Mouse (Mus musculus) cortical plate, adult 2 months (tissue): ENCODE measurements around the gene Ptprm. TPM values are rescaled to one million over a fixed set of nuclear protein-coding genes. Genes with fewer than 3 reads are reported as not detected.

Experiments
- H3K27ac ChIP-seq: fragments of 200-500 bp; 2 replicates; pipeline ENCODE4 v1.5.1; 2012; ENCODE audit warnings: low read length, control low read depth, inconsistent platforms; ENCODE audit not compliant: insufficient read depth
- H3K4me1 ChIP-seq: fragments of 200-500 bp; 2 replicates; pipeline ENCODE4 v1.6.1; 2011; ENCODE audit warnings: low read length; ENCODE audit not compliant: control insufficient read depth, insufficient read depth
- H3K4me3 ChIP-seq: fragments of 200-500 bp; 2 replicates; pipeline ENCODE4 v1.5.1; 2011; ENCODE audit warnings: mild to moderate bottlenecking, low read length, control low read depth; ENCODE audit not compliant: insufficient read depth
- CTCF ChIP-seq: fragments of 200-500 bp; IDR thresholded peaks from 2 replicates; pipeline ENCODE4 v1.5.1; 2011; ENCODE audit warnings: mild to moderate bottlenecking, control low read depth, low read length; ENCODE audit not compliant: insufficient read depth; ENCODE audit errors: extremely low read depth
- POLR2A ChIP-seq: fragments of 200-500 bp; IDR thresholded peaks from 2 replicates; pipeline ENCODE4 v1.6.1; 2011; ENCODE audit warnings: mild to moderate bottlenecking, low read length, control low read depth; ENCODE audit not compliant: insufficient read depth; ENCODE audit errors: extremely low read depth
- polyA plus RNA-seq: library from polyadenylated mRNA; depleted of rRNA; stranded (reverse); fragments of >200 nt; gene quantifications from 2 replicates; pipeline ENCODE4 v1.2.3, GENCODE M21; 2012

The Ptprm gene
- polyA plus RNA-seq, 1 experiment = 21.8 TPM

DNA sequence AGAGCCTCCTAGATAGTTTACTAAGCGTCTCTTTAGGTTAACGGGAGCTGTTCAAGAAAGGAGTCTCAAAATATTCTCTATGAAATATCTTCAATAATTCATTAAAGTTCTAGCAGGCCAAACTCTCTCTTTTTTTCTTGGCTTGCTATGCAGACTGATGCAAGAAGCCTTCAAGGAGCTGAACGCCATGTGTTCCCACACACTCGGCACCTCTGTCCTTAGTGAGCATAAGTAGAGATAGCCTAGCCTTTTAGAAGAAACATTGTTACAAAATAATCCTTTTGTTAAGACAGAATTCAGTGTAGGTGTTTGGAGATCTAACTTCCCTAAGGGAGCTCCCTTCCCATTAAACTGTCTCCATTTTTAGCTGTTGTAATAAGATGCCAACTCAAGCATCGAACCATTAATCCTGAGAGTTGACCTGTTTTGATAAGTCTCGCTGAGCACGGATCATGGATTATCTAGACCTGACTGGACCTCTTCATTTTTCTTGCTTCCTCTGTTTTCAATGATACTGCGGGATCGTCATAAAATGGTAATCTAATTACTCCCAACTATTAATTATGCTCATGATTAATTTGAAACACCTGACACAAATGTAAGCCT, 85.7 kb downstream of the Ptprm start:
- Histone ChIP-seq H3K4me3 (no peak overlapping the region), H3K4me1 (no peaks in the 10 kb centered on the region), H3K27ac (no peak overlapping the region)
- TF ChIP-seq CTCF (no peak), POLR2A (no peak)

DNA sequence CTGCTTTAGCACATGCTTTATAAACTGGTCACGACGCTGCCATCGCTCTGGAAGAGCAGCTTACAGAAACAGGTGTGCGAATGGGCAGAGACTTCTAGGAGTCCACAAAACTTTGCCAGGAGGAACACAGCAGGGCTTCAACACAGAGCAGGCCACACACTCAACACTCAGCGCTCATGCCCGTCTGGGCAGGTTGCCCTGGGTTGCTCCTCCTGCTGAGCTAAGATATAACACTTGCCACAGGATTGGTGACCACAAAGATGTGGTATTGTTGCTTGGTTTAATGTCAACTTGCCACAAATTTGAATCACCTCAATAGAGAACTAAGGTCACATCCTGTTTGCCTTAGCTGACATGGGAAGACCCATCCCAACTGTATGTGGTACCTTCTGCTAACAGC, 88.0 kb downstream of the Ptprm start:
- Histone ChIP-seq H3K4me3 (no peak overlapping the region), H3K27ac (no peak overlapping the region), H3K4me1 (no peaks in the 10 kb centered on the region)
- TF ChIP-seq POLR2A = no peak
- no peak for TF ChIP-seq CTCF

DNA sequence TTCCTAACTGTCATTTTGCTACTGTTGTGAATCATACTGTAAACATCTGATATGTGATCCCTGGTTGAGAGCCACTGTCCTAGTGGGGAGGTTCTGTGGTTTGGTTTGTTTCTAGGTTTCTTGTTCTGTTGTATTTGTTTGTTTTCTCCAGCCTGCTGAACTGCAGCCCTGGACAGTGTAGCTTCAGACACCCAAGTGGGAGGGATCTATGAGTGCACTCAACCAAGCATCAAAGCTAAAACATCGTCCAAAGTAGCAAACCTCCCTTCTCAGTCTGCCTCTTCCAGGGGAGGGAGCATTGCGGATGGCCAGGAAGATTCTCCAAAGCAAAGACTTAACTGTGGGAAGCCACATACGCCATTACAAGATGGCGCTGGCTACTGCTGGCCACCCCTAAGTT, 88.7 kb downstream of the Ptprm start:
- TF ChIP-seq POLR2A = no peak
- no peak for TF ChIP-seq CTCF
- Histone ChIP-seq H3K27ac (no peak overlapping the region), H3K4me3 (no peak overlapping the region), H3K4me1 (no peaks in the 10 kb centered on the region)

DNA sequence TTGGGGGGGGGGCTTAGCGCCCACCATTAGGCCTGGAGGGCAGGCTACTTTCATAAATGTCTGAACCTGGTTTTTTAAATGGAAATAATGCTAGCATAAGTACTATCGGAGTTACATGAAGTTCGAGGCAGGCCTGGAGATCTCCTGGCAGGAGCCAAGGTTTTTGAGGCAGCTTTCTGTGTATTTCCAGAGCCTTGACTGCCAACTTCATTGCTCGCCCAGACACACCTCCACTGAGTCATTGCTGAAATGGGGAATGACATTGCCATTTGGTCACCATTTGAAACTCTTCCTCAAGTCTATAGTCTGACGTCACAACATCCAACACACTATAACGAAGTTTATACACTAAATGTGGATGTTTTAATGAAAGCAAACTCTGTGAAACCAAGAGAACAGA, 89.5 kb downstream of the Ptprm start:
- no peak overlapping the region for H3K27ac ChIP-seq
- no peak overlapping the region for H3K4me3 ChIP-seq
- peaks cover 2% of the 10 kb centered on the region; the same call in 1 of the 2 replicates for H3K4me1 ChIP-seq
- TF ChIP-seq POLR2A (no peak), CTCF (no peak)

DNA sequence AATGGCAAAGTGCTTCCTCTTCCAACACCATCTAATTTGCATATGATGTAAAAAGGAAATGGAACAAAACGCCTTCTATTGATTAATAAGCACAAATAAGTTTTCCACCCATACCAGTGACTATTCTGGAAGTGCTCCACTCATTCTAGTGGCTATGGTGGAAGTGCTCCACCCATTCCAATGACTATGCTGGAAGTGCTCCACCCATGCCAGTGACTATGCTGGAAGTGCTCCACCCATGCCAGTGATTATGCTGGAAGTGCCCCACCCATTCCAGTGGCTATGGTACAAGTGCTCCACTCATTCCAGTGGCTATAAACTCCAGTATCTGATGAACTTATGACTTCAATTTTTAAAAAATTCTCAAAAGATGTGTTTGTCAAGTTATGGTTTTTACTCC, 91.2 kb downstream of the Ptprm start:
- Histone ChIP-seq H3K27ac (no peak overlapping the region), H3K4me3 (no peak overlapping the region), H3K4me1 (peaks cover 2% of the 10 kb centered on the region; the same call in 1 of the 2 replicates)
- no peak for TF ChIP-seq POLR2A
- TF ChIP-seq CTCF = no peak

DNA sequence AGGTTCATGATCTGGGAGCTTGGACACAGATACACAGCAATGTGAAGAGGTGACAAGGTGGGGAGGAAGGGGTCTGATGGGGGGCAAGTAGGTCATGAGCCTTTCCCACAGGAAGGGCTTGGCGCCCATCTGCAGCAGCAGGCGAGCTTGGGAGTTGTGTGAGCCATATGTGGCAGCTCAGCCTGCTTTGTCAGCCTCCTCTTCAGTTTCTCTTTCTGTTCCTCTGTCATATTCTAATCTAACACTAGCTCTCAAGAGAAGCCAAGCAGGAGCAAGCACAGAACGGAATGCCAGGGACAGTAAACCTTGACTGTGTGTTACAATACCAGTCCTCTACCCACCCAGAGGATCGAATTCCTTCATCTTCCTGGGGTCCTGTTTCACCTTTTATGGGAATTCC, 94.2 kb downstream of the Ptprm start:
- Histone ChIP-seq H3K4me3 (no peak overlapping the region), H3K27ac (no peak overlapping the region), H3K4me1 (peaks cover 2% of the 10 kb centered on the region; the same call in 1 of the 2 replicates)
- TF ChIP-seq POLR2A (no peak), CTCF (no peak)

DNA sequence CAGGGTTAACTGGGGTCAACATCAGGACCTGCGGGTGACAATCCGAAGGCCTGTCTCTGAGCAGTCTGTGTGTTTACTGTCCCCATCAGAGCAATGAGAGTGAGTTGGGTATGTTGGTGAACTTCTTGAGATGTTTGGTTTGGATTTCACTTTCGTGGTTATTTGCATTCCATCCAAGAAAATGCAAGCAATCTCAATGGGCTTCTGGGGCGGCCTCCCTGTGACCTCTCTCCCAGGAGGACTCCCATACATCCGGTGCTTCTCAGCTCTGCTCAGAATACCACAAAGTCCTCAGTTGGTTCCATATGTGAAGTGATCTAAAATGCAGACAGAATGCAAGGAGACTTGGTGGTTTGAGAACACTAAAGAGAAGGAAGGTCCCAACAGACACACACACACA, 96.5 kb downstream of the Ptprm start:
- no peak for TF ChIP-seq CTCF
- TF ChIP-seq POLR2A = no peak
- H3K4me1 ChIP-seq = peaks cover 2% of the 10 kb centered on the region; the same call in 1 of the 2 replicates
- H3K27ac ChIP-seq = no peak overlapping the region
- no peak overlapping the region for H3K4me3 ChIP-seq

DNA sequence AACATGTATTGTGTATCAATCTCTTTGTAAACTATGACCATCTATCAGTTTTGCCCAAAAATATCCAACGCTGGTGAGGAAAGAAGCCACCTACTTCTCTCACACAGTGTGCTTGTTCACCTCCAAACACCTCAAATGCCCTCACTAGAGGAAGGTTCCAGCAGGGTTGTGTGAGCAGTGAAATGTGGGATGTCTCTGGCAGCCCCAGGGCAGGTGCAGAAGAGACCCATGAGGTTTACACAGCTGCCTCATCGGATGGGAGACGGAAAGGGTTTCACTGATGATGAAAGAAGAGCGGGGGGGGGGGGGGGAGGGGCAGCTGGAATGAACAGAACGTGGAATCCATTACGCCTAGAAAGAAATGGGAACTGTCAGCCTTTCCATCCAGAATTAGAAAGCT, 98.1 kb downstream of the Ptprm start:
- TF ChIP-seq POLR2A (no peak), CTCF (no peak)
- no peak overlapping the region for H3K4me3 ChIP-seq
- H3K27ac ChIP-seq = no peak overlapping the region
- peaks cover 2% of the 10 kb centered on the region; the same call in 1 of the 2 replicates for H3K4me1 ChIP-seq

DNA sequence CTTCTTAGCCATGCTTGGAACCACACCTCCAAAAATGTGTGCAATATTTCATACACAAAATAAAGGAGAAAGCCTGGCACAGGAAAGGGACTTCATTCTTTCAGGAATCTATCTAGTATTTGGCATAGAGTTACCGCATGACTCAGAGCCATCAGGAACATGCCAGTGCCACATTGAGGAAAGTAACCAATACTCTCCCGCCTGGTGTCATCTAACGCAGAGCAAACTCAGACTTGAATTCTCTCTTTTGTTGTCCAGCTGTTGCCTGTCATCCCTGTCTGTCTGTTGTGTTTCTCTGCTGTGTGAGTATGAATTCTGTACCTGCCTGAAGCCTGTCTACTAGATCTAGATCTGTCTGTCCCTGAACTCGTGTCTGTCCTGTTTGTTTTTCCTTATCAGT, 100.8 kb downstream of the Ptprm start:
- Histone ChIP-seq H3K27ac (no peak overlapping the region), H3K4me3 (no peak overlapping the region), H3K4me1 (no peaks in the 10 kb centered on the region)
- no peak for TF ChIP-seq CTCF
- TF ChIP-seq POLR2A = no peak

DNA sequence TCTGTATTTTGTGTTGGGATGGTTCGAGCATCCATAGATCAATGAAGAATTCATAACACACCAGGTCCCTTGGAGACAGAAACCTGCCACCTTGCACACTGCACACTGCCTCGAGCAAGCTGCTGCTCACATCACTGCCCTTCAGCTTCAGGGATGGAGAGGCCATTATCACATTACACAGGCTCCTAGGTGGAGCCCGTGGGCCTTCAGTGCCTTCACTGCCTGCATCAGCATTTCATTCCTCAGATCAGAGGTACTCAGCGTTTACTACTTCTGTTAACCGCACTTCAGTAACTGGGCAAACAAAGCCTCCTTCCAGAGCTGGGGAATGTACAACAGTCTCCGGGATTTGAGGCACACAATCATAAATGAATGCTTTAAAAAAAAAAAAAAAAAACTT, 101.3 kb downstream of the Ptprm start:
- H3K4me1 ChIP-seq = no peaks in the 10 kb centered on the region
- no peak overlapping the region for H3K4me3 ChIP-seq
- H3K27ac ChIP-seq = no peak overlapping the region
- TF ChIP-seq POLR2A = no peak

DNA sequence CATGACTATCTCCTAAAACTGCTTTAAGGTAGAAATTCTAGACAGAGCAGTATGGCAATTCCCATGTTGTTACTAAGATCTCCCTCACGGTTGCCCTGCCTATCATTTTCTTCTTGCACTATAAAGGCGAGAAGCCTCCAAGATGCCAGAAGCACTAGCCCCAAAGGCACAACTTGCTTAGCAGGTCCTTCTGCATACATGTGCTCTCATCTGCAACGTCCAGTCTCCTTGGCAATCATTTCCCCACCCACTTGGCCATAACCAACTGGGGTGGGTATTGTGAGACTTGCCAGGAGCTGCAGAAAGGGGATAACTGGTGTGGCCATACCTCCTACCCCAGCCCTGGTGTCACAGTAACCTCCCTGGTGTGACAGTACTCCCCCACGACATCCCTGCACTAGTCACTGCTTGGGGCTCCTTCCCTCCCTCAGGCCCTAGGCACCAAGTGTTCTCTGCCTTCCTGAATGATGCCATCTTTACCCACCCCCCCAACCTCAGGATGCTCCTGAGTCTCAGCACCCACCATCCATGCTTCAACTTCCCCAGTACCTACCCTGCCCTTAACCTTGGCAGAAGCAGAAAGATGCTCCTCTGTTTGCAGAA, 108.9 kb downstream of the Ptprm start:
- TF ChIP-seq CTCF (no peak), POLR2A (no peak)
- Histone ChIP-seq H3K4me1 (no peaks in the 10 kb centered on the region), H3K4me3 (no peak overlapping the region), H3K27ac (no peak overlapping the region)
